Mouse (Mus musculus): ENCODE results near the gene Dpm1. TPM values are rescaled to one million over a fixed set of nuclear protein-coding genes. Genes with fewer than 3 reads are reported as not detected.

The Dpm1 gene
- total RNA-seq, 2 experiments from 2014 or later = 61.8 to 70.6 TPM

DNA sequence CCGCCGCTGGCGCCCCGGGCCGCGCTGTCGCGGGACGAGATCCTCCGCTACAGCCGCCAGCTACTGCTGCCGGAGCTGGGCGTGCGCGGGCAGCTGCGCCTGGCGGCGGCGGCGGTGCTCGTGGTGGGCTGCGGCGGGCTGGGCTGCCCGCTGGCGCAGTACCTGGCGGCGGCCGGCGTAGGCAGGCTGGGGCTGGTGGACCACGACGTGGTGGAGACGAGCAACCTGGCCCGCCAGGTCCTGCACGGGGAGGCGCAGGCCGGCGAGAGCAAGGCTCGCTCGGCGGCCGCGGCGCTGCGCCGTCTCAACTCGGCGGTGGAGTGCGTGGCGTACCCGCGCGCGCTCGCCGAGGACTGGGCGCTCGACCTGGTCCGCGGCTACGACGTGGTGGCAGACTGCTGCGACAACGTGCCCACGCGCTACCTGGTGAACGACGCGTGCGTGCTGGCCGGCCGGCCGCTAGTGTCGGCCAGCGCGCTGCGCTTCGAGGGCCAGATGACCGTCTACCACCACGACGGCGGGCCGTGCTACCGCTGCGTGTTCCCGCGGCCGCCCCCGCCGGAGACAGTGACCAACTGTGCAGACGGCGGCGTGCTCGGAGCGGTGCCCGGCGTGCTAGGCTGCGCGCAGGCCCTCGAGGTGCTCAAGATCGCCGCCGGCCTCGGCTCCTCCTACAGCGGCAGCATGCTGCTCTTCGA lies 531 bp upstream of the Dpm1 start:
- intact Hi-C loops (cut with DNase I) = no loop called here
- no peak for DNase-seq (ENCODE audit: low spot score)

- no peak for DNase-seq (ENCODE audit: low spot score)
- intact Hi-C loops (cut with DNase I) = loop anchor here (2.0 kb wide), 1 partner anchor 15 kb away; no protein-coding TSS in a partner anchor
Measured at GRCm38 (mm10) chr2:168229116-168230025, 1.0 kb downstream of the Dpm1 start.

DNA sequence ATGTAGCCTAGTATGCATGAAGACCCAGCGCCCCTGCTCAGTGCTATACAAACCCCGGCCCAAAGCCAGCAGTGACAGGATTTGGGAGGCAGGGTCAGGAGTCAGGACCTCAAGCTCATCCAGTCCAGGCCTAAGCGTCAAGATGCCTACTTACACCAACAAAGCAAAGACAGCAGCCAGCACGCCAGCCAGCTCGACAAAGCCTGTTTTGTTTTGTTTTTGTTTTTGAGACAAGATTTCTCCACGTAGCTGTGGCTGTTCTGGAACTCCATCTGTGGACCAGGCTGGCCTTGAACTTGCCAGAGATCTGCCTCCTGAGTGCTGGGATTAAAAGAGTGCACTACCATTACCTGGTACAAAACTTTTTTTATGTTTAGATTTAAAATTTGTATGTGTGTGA lies 7.1 kb downstream of the Dpm1 start:
- intact Hi-C loops (cut with DNase I) = no loop called here
- no peak for DNase-seq (ENCODE audit: low spot score)

DNA sequence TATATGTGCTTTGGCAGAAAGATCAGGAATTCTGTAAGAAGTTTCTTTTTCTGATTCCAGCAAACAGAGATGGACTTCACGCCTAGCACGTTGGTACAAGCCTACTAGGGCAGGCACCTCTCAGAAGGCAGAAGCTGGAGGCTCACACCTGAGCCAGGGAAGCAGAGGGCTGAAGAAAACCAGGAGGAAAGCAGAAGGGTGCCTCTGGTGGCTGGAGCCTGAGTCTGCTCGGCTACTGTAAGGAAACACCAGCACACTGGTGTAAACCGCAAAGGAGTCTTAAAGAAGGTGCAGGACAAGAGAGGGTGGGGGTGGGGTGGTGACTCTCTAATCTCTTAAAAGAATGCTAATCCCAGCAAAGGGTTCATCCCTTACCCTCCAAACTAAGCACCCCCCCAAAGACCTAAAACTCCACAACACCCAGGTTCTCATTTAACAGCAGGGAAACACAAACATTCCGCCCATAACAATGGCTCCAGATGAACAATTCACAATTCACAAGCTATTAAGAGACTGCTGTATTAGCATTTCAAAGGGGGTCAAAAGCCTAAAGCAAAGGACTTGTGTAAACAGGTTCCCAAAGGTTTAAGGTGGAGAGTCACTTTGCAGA lies 16.5 kb downstream of the Dpm1 start:
- intact Hi-C loops (cut with DNase I) = loop anchor here (2.0 kb wide), 1 partner anchor 15 kb away; no protein-coding TSS in a partner anchor

DNA sequence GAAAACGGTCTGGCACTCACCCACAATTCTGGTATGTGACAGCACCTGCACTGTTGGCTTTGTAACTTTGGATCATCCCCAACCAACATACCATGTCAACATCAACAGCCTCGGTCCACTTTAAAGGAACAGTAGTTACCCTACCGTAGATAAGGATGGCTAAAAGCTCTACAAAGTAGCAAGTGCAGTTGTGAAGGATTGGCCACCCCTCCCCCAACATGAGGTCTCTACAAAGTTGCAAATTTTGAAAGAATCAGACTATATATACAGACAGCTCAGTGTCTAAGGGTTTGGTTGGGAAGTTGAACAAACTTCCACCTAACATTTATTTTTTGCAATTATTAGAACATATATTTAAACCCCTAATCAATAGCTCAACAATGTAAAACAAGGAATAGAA lies 22.5 kb downstream of the Dpm1 start:
- no peak for DNase-seq (ENCODE audit: low spot score)
- intact Hi-C loops (cut with DNase I) = loop anchor here (2.0 kb wide), 1 partner anchor 91 kb away; no protein-coding TSS in a partner anchor

More for the DNA sequence above, 16.5 kb downstream of the Dpm1 start:
- DNase-seq (ENCODE audit: low spot score) = no peak

DNA sequence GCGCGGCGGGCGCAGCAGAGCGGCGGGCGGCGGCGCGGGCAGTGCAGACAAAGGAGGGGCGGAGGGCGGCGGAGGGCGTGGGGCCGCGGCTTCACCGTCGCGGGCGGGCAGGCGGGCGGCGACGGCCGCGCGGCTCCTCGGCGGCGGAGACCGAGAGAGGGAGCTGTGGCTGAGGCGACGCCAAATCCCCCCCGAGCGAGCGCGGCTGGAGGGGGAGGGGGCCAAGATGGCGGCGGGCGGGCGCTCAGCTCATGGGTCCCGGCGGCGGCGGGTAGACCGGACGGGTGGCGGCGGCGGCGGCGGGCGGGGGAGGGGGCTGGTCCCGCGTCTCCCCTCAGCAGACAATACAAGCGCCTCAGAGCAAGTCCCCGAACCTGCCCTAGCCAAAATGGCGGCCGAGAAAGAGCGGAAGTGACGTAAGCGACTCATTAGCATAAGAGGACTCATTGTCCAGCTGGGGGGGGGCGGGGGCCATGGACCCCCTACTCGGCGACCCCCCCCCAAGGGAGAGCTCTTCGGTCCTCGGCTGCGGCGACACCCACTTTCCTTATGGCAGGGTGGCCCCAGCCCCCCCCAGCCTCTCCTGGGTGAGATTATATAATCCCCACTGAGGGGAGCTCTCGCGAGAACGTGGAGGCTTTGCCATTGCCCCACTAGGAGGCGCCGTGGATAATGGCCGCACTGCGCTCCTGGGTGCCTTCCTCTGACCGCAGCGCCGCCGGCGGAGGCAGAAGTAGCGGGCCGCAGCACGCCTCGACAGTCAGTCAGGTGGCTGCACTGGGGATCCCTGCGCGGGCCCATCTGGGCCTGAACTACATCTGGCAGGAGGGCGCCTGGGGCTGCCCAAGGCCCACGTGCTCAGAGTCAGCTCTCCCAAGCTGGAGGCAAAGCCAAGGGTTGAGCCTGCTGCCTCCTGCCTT lies 23.4 kb downstream of the Dpm1 start, which contains the start of gene Adnp:
TSS of gene Adnp (minus strand) at position 388 of the 920 bp plus-strand sequence.
- DNase-seq (ENCODE audit: low spot score) = peak; percentile 93
- intact Hi-C loops (cut with DNase I) = no loop called here

DNA sequence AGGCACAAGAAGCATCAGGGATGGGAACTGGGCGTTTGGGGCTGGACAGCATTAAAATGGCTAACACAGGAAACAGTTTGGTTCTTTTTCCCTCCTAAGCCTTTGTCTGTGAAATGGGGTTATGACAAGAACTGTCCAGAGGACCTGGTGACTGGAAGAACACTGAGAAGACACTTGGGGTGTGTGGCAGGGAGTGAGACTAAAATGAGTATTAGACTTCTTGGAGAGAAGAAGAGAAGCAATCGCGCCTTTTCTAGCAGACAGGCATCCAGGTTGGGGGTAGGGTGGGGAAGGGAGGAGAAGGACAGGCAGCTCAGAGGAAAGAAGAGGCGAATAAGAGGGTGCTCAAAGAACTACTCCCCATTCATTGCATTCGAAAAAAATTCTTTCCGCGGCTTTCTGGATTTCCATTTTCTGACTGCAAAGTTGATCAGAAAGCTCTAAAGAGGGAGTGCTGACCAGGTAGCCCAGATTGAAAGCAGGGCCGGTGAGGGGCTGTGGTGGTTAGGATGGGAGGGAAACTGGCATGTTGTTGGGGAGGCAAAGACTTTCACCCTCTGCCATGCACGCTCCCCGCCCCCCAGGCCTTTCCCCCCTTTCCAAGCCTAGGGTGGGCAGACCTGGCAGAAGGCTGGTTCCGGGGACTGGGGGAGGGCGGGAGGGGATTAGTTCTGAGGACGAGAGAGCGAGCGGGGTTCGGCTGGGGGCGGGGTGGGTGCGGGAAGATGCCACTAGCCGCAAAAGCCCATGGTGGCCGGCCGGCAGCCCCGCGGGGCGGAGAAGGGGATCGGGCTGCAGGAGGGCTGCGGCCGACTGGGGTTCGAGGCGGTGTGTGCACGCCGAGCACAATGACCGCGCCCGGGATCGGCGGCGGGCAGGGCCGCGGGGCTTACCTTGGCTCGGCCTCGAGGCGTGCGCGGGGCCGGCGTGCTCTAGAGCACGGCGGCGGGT lies 24.4 kb downstream of the Dpm1 start:
- DNase-seq (ENCODE audit: low spot score) = no peak
- intact Hi-C loops (cut with DNase I) = no loop called here

GRCm38 (mm10) chr2:168205265-168205664 lies 25.1 kb downstream of the Dpm1 start:
- DNase-seq (ENCODE audit: low spot score) = peak; percentile 60
- intact Hi-C loops (cut with DNase I) = no loop called here

- intact Hi-C loops (cut with DNase I) = loop anchor here (5.0 kb wide), 1 partner anchor 47 kb away; no protein-coding TSS in a partner anchor
- no peak for DNase-seq (ENCODE audit: low spot score)
Measured at GRCm38 (mm10) chr2:168204476-168204999, 25.9 kb downstream of the Dpm1 start.

- DNase-seq (ENCODE audit: low spot score) = no peak
- intact Hi-C loops (cut with DNase I) = loop anchor here (5.0 kb wide), 1 partner anchor 43 kb away; no protein-coding TSS in a partner anchor
Measured at GRCm38 (mm10) chr2:168200014-168200691, 30.2 kb downstream of the Dpm1 start.

GRCm38 (mm10) chr2:168199476-168199875 lies 30.9 kb downstream of the Dpm1 start:
- intact Hi-C loops (cut with DNase I) = no loop called here
- DNase-seq (ENCODE audit: low spot score) = no peak

DNA sequence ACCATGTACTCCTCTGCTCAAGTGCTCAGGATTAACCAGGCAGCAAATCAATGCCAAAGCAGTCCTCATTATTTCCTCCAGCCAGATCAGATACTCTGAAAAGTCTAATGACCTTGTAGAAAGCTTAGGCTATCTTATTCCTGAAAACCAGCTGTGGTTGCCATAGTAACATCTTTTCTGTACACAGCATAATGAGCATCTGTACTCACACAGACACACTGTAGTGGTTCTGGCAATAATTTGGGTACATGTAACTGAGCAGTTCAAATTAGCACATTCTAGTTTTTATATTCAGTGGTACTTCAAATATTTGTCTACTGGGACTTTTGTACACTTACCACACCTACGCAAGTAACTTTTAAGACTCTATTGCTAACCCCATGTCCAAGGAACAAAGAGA lies 32.0 kb downstream of the Dpm1 start:
- intact Hi-C loops (cut with DNase I) = no loop called here
- DNase-seq (ENCODE audit: low spot score) = no peak

DNA sequence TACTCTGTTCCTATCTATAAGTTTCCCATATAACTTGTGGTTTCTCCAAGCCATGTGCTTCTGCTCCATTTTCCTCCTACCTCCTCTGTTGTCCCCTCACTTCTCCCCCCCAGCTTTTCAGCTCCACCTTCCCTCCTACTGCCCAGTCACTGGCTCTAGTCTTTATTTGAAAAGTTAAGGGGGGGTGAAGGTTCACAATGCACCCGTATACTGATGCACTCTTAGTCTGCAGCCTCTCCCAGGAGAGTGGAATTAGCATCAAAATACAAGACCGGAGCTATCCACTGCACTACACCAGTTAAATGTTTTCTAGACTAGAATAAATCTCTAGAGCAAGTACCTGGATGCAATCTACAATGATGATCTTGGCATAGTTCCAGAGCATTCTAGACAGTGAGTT lies 34.7 kb downstream of the Dpm1 start:
- no peak for DNase-seq (ENCODE audit: low spot score)
- intact Hi-C loops (cut with DNase I) = no loop called here

DNA sequence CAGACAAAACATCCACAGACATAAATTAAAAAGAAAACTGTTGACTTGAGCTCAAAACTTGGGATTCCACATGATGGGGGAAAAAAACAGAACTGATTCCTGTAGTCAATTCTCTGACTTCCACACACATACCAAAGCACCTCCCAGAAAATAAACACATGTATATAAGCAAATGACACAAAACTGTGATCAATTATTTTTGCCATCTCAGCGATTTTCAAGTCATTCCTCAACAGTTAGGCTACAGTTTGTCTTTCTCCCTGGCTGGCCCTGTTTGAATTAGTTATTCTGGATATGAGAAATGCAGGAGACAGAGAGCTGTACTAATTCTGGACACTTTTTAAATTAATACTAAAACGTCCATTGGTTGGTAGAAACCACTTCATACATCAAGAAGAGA lies 36.7 kb downstream of the Dpm1 start:
- no peak for DNase-seq (ENCODE audit: low spot score)
- intact Hi-C loops (cut with DNase I) = no loop called here

GRCm38 (mm10) chr2:168191856-168192255 lies 38.5 kb downstream of the Dpm1 start:
- DNase-seq (ENCODE audit: low spot score) = no peak
- intact Hi-C loops (cut with DNase I) = no loop called here

GRCm38 (mm10) chr2:168175946-168176345 lies 54.4 kb downstream of the Dpm1 start:
- DNase-seq (ENCODE audit: low spot score) = no peak
- intact Hi-C loops (cut with DNase I) = no loop called here

DNA sequence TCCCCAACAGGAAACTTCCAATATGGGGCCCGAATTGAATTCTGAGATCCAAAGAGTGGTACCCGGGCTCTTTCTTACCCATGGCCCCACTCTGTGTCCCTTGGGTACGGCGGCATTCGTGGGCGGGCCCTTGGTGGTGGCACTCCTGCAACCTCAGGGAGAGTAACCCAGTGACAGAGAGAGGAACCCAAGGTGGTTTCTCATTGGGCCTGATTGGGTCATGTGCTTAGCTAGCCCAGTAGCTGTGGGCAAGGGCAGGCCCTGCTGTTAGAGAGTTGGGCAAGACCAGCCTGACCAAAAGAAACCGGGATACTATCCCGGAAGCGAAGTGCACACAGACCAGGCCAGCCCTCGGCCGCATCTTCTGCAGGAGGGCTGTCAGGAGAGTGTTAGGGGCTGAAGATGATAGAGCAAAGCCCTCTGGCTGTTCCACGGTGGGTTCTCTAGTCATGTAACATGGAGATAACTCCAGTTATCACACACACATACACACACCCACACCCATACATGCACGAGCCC lies 60.2 kb downstream of the Dpm1 start:
- intact Hi-C loops (cut with DNase I) = no loop called here
- DNase-seq (ENCODE audit: low spot score) = peak; percentile 48

All from heart, postnatal 25 days (tissue).